Mouse (Mus musculus) G1E (cell line): ENCODE results near the gene Cuta. TPM values are rescaled to one million over a fixed set of nuclear protein-coding genes. Genes with fewer than 3 reads are reported as not detected.

ENCODE experiments used
- ATAC-seq: 2 replicates; pipeline ENCODE4 v1.8.0; 2016; ENCODE audit warnings: mild to moderate bottlenecking; ENCODE audit not compliant: insufficient number of reproducible peaks, poor library complexity, low FRiP score, severe bottlenecking; ENCODE audit errors: extremely low read depth
- DNase-seq: peaks from one replicate; pipeline ENCODE4 v3.0.0; 2012; ENCODE audit warnings: low spot score
- H3K27me3 ChIP-seq: 2 replicates; pipeline ENCODE4 v1.6.1; 2012; ENCODE audit warnings: mild to moderate bottlenecking, low read length, inconsistent platforms; ENCODE audit not compliant: insufficient read depth
- H3K36me3 ChIP-seq: replicated peaks from 2 replicates; pipeline ENCODE3; 2012; ENCODE audit warnings: mild to moderate bottlenecking, inconsistent platforms
- H3K4me1 ChIP-seq: 2 replicates; pipeline ENCODE4 v1.6.1; 2012; ENCODE audit warnings: low read depth, low read length, inconsistent platforms, mixed read lengths; ENCODE audit not compliant: insufficient read depth
- H3K4me3 ChIP-seq: 2 replicates; pipeline ENCODE4 v1.5.1; 2012; ENCODE audit warnings: low read depth, mild to moderate bottlenecking, inconsistent platforms, low read length, moderate library complexity, mixed read lengths
- H3K9me3 ChIP-seq: replicated peaks from 2 replicates; pipeline ENCODE4 v1.6.1; 2012; ENCODE audit warnings: inconsistent platforms
- CTCF ChIP-seq: IDR thresholded peaks from 2 replicates; pipeline ENCODE4 v1.5.1; 2012; ENCODE audit warnings: low read depth, low read length, inconsistent platforms, mixed read lengths
- GATA1 ChIP-seq: IDR thresholded peaks from 2 replicates; pipeline ENCODE4 v1.6.1; 2012; ENCODE audit warnings: borderline replicate concordance, low read length, inconsistent platforms, mixed read lengths
- GATA2 ChIP-seq: IDR thresholded peaks from 2 replicates; pipeline ENCODE4 v1.6.1; 2012; ENCODE audit warnings: low read depth, low read length, inconsistent platforms, borderline replicate concordance
- POLR2AphosphoS5 ChIP-seq: IDR thresholded peaks from 2 replicates; pipeline ENCODE4 v1.6.1; 2012; ENCODE audit warnings: low read depth, low read length, inconsistent platforms; ENCODE audit not compliant: insufficient replicate concordance
- TAL1 ChIP-seq: conservative IDR thresholded peaks from 2 replicates; pipeline ENCODE4 v1.6.1; 2012; ENCODE audit warnings: low read depth, low read length, inconsistent platforms, mixed read lengths
- polyA plus RNA-seq: library from polyadenylated mRNA; stranded (reverse); fragments of >175 nt; gene quantifications from 2 replicates; pipeline ENCODE4 v1.2.3, GENCODE M21; 2012
- total RNA-seq, 2 experiments: library from RNA; stranded (forward) in 1 of 2; stranded (reverse) in 1 of 2; fragments of 200-1000 nt in 1 of 2; fragments of >200 nt in 1 of 2; fragmentation: Nextera tagmentation in 1 of 2; gene quantifications; 2 replicates each; pipeline ENCODE4 v1.2.3; 2014 to 2017

The Cuta gene
- total and polyA plus RNA-seq, 3 experiments = 190 to 563 (median 319) TPM

GRCm38 (mm10) chr17:26895578-26895977, 43.8 kb downstream of the Cuta start:
- H3K9me3 ChIP-seq = peaks cover 3% of the 10 kb centered on the region
- H3K27me3 ChIP-seq = peaks cover 61% of the 10 kb centered on the region
- H3K4me1 ChIP-seq = peaks cover 3% of the 10 kb centered on the region
- ATAC-seq (no peak), DNase-seq (peak; percentile 55)
- TF ChIP-seq POLR2AphosphoS5 (no peak), GATA1 (no peak), CTCF (peak; percentile 70), GATA2 (no peak), TAL1 (no peak)
- no peaks in the 10 kb centered on the region for H3K36me3 ChIP-seq
- H3K4me3 ChIP-seq = no peak overlapping the region

GRCm38 (mm10) chr17:26894342-26894741, 45.0 kb downstream of the Cuta start:
- TF ChIP-seq GATA2 (no peak), GATA1 (no peak), TAL1 (no peak)
- ATAC-seq (no peak), DNase-seq (no peak)
- peaks cover 4% of the 10 kb centered on the region for H3K4me1 ChIP-seq
- peaks cover 3% of the 10 kb centered on the region for H3K9me3 ChIP-seq
- no peak overlapping the region for H3K4me3 ChIP-seq
- H3K27me3 ChIP-seq = peaks cover 52% of the 10 kb centered on the region
- no peaks in the 10 kb centered on the region for H3K36me3 ChIP-seq

- Histone ChIP-seq H3K36me3 (no peaks in the 10 kb centered on the region), H3K27me3 (peaks cover 46% of the 10 kb centered on the region), H3K9me3 (peaks cover 3% of the 10 kb centered on the region), H3K4me1 (peaks cover 11% of the 10 kb centered on the region), H3K4me3 (no peak overlapping the region)
- DNase-seq (no peak), ATAC-seq (no peak)
- no peak for TF ChIP-seq TAL1
- TF ChIP-seq GATA1 = no peak
- TF ChIP-seq POLR2AphosphoS5 = no peak
- TF ChIP-seq CTCF = no peak
- no peak for TF ChIP-seq GATA2
Measured at GRCm38 (mm10) chr17:26893492-26893891, 45.9 kb downstream of the Cuta start.

GRCm38 (mm10) chr17:26892635-26893375, 46.6 kb downstream of the Cuta start:
- peaks cover 14% of the 10 kb centered on the region for H3K4me1 ChIP-seq
- peaks cover 3% of the 10 kb centered on the region for H3K9me3 ChIP-seq
- H3K36me3 ChIP-seq = no peaks in the 10 kb centered on the region
- ATAC-seq = no peak
- no peak for TF ChIP-seq POLR2AphosphoS5
- TF ChIP-seq CTCF = no peak
- no peak for TF ChIP-seq GATA1
- TF ChIP-seq GATA2 = no peak
- TF ChIP-seq TAL1 = no peak
- DNase-seq = no peak
- H3K27me3 ChIP-seq = peaks cover 42% of the 10 kb centered on the region
- H3K4me3 ChIP-seq = no peak overlapping the region

GRCm38 (mm10) chr17:26887926-26888325, 51.4 kb downstream of the Cuta start:
- TF ChIP-seq GATA2 (no peak), TAL1 (no peak), CTCF (no peak), GATA1 (no peak), POLR2AphosphoS5 (no peak)
- DNase-seq = no peak

GRCm38 (mm10) chr17:26886047-26886749, 53.2 kb downstream of the Cuta start:
- H3K4me1 ChIP-seq = peaks cover 44% of the 10 kb centered on the region
- H3K4me3 ChIP-seq = peak overlapping the region; percentile 74
- H3K36me3 ChIP-seq = peaks cover 33% of the 10 kb centered on the region
- DNase-seq = peak; percentile 89
- H3K27me3 ChIP-seq = no peaks in the 10 kb centered on the region
- TF ChIP-seq CTCF (peak; percentile 97), TAL1 (no peak)
- peaks cover 2% of the 10 kb centered on the region; the same call in 1 of the 2 replicates for H3K9me3 ChIP-seq
- ATAC-seq = peak; percentile 61; the same call in 1 of the 2 replicates

More at GRCm38 (mm10) chr17:26887926-26888325, 51.4 kb downstream of the Cuta start:
- ATAC-seq = no peak
- Histone ChIP-seq H3K27me3 (peaks cover 7% of the 10 kb centered on the region), H3K9me3 (no peaks in the 10 kb centered on the region), H3K36me3 (peaks cover 16% of the 10 kb centered on the region), H3K4me3 (no peak overlapping the region), H3K4me1 (peaks cover 44% of the 10 kb centered on the region)
